Mouse (Mus musculus): Measurements from ENCODE around the gene Gpr161.

DNA sequence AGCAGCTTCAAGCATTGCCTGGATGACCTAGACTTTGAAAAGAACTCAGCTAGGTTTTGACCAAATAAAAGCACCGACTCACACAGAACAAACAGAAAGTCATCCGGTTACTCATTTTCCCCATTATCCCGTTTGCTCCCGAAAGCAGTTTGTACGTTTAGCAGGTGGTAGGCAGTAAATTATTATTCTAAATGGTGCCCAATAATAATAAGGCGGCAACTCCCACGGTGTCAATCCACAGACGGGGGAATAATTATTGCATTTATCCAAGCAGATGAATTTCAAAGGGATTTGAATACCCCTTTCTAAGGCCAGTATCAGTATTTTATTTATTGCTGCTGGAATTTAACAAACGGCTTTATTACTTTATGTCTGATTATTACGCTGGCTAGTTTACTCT is 14.8 kb upstream of the Gpr161 start:
- TF ChIP-seq POLR2A (IDR thresholded peaks at IDR 0.05; ENCODE audit: borderline replicate concordance, extremely low read depth, low read depth, low read length) (no peak), CTCF (IDR thresholded peaks at IDR 0.05; ENCODE audit: insufficient read depth, low read length) (no peak)
